Mouse (Mus musculus): ENCODE data around the gene Cacna1i.
A peak's percentile ranks its signal among the peaks of the same experiment; 100 is the strongest.

Cacna1i gene

DNA sequence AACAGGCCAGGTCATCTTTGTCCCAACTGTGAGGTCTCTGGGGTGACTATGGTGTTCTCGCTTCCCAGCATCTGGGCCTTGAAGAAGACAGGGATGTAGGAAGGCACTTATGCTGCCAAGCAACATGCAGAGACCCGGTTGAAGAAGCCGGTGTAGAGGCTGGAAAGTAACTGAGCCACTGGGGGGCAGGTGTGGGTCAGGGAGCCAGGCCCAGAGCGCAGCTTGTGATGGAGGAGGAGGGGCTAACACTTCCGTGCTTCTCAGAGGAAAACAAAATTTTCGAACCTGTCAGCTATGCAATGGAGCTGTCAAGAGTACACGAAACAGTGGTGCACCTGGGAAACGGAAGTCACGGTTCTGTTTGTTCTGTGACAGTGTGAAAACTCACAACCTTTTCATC is 9.9 kb upstream of the Cacna1i start:
- DNase-seq (ENCODE audit: low spot score) = peak; percentile 83

DNA sequence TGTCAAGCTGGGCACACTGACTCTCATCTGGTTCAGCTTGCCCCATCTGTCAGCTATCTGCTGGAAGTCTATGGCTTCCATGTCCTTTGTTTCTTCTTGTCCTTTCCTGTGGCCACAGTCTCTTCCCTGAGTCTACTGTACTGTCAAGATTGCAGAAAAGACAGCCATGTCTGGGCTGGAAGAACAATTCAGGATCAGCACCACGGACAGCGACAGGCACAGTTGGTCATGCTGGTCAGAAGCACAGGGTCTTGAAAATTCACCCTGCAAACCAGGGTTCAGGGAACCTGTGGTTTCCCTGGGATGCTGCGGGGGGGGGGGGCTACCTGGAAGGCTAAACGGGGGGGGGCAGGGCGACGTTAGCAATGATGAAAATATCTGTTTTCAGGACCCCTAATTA is 9.4 kb upstream of the Cacna1i start:
- no peak for DNase-seq (ENCODE audit: low spot score)

DNA sequence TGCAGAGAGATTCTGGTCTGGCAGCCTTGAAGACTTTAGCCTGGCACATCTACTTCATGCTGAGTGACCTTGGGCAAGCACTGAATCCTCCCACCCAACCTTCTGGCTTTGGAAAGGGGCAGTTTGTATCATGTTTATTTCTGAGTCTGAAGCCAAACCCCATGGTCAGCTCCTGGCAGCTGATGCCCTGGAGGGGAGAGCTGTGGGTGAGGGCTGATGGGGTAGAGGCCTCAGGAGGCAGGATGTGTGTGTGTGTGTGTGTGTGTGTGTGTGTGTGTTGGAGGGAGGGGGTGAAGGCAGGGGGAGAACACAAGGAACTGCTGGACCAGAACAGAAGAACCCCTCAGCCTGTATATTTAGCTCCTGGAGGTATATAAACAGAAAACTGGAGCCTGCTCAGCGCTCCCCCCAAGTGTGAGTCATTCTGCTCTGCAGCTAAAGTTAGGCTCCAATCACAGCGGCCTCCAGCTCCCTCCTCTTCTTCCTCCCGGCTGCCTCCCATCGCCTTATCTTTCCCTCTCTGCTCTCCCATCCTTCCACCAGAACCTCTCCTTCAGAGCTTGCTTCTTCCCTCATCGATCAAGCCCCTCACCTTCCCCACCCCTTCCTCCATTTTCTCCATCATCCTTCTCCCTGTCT is 8.8 kb upstream of the Cacna1i start:
- no peak for DNase-seq (ENCODE audit: low spot score)

DNA sequence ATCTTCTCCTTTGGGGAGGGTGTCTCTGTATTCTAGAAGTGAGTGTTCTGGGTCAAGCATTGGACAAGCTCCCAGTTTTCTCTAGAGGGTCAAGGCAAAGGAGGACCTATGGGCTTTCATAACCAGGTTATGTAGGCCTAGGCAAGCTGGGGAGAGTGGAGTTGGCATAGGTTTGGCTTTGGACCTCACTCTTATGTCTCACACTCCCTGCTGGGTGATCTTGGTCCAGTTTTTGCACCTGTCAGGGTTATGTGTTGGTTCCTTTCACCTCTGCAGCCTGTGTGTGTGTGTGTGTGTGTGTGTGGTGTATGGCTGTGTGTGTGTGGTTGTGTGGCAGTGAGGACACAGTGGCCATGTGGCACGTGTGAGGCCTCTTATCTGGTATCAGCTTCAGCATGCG is 8.0 kb upstream of the Cacna1i start:
- DNase-seq (ENCODE audit: low spot score) = no peak

DNA sequence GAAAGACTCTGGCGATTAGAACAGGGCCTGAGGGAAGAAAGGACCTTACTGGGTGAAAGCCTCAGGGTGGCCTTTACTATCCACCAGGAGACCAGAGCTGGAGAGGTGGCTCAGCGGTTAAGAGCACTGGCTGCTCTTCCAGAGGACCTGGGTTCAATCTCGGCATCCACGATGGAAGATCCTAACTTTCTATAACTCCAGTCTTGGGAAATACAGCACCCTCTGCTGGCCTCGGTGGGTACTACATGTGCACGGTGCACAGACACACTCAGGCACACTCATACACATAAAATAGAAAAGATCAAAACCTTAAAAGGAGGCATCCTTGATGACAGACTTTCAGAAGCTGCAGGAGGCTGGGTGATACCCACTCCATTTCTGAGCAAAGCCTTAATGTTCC is 6.4 kb upstream of the Cacna1i start:
- no peak for DNase-seq (ENCODE audit: low spot score)

DNA sequence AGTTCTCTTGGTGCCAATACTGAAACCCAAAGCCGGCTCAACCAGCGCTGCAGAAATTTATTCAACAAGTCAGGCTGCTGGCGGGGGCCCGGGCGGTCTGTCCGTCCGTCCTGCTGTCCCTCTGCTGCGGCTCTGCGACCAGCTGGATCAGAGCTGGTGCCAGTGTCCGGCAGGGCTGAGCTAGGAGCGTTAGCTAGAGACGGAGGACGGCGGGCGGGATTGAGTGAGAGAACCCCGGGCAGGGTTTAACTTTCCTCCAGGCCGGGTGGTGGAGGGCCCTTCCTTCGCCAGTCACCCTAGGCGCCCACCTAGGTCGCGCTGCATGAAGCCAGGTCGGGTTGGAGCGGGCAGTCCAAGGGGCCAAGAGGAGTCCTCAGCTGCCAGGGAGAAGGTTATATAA is 998 bp downstream of the Cacna1i start:
- no peak for DNase-seq (ENCODE audit: low spot score)

DNA sequence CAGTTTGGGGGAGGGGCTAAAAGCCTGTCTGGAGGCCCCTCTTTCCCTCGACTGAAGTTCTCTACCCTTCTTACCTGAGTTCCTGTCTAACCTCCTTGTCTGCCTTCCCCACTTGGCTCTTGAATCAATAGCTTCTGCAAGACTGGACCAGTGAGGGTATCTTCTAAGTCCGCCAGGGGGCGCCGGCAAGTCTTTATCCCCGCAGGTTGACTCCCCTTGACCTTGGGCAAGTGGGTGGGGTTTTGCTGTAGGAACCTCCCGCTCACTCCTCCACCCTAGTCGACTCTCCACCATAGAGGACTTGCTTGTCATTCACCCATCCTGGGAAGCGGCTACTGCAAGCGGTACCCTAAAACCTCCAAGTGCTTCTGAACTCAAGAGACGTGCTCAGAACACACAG is 2.4 kb downstream of the Cacna1i start:
- peak; percentile 91 for DNase-seq (ENCODE audit: low spot score)

DNA sequence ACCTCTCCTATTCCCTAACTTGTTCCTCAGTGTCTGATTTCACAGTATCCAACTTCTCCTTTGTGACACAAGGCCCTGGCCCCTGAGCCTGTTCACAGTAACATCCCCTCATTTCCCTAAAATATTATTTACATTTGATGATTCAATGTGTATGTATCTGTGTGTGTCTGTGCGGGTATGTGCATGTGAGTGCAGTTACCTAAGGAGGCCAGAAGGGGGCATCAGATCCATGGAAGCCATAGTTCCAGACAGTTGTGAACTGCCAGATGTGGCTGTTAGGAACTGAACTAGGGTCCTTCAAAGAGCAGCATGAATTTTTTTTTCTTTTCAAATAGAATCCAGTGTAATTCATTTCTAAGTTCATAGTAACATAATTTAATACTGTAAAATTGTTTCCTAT is 10.1 kb downstream of the Cacna1i start:
- DNase-seq (ENCODE audit: low spot score) = no peak

DNA sequence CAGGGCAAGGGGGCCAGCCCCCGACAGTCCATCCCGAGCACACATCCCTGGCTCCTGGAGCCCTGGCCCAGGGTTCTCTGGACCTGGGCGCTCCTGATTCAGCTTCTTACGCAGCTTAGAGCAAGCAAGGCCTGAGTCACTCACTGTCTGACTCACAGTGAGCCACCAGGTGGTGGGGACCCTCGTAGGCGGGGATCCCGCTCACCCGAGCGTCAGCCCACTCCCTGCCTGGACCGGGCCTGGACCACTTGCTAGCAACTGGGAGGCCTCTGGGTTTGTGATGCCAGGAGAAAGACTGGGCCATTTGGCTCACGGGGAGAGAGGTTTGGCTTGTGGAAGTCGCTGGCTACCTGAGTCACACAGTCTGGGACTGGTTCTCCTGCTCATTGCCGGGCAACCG is 16.7 kb downstream of the Cacna1i start:
- no peak for DNase-seq (ENCODE audit: low spot score)

DNA sequence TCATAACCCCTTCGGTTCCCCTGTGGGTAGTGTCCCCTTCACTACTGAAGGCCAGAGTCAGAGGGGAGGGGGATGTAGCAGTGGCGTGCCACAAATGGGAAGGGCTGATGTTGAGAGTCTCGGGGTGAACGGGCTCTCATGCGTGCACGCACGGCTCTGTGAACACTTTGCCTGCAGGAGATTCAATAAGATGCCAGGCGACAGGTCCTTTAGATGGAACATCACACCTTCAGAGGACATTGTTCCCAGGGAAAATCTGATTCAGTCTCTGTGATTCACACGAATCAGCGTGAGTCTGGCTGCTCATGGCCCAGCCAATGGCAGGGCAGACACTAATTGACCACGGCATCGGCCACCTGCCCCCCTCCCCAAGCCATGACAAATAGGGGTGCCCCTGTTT is 17.1 kb downstream of the Cacna1i start:
- no peak for DNase-seq (ENCODE audit: low spot score)

DNA sequence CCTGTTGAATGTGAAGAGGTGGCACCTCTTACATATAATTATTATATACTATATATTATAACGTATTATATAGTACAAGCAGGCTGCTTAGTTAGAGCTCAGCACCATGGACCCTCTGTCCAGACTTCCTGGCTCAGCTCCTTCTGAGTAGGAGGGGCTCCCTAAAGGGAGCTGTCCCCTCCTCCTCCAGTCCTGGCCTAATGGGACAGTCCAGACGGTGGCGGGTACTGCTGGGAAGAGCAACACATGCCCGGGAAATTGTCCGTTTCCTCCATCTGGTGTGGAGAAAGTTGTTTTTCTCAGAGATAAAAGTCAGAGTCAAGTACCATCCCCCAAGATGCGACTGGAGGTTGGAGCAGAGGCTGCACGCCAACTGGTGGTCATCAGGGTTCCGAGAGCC is 19.1 kb downstream of the Cacna1i start:
- DNase-seq (ENCODE audit: low spot score) = peak; percentile 29

DNA sequence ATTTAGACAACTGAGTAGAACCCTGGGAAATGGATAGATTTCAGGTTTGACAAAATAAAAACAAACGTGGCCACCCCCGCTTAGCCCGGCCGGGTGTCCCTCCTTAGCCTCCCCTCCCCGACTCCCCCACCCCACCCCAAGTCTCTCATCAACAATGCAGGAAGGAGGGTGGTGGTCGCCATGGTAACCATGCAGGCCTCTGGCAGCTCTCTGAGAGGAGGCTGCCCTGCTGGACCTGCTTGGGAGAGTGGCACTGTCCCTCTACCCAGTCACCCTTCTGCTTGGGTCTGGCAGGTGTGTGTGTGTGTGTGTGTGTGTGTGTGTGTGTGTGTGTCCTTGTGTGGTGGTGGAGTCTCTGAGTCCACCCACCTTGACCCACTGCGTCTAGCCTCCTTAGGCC is 27.7 kb downstream of the Cacna1i start:
- peak; percentile 30 for DNase-seq (ENCODE audit: low spot score)

DNA sequence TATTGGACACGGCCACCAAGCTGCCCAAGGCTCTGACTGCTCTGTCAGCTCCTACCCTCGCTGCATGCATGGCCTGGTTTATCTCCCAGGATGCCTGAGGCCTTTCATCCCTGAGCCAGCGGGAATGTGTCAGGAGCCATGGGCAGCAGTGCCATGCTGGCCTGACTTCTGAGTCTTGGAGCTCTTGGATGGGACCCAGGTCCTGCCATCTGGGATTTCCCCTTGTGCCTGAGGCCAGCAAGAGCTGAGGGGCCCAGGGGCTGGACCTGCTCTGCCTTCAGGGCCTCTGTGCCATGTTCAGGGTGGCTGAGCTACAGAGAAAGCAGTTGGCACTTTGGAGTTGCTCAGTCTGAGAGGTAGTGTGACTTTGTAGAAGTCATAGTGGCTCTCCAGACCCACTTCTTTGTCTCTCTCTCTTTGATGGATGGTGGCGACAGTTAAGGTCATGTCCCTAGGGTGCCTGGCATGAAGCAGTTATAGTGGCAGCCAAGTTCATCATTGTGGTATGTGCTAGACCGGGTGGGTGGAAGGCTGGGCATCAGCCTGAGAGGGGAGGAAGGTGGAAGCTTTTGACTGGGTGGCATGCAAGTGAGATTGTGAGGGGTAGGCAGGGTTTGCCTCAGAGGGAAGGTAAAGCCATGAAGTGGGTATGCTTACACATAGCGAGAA is 30.1 kb downstream of the Cacna1i start:
- peak; percentile 88 for DNase-seq (ENCODE audit: low spot score)

DNA sequence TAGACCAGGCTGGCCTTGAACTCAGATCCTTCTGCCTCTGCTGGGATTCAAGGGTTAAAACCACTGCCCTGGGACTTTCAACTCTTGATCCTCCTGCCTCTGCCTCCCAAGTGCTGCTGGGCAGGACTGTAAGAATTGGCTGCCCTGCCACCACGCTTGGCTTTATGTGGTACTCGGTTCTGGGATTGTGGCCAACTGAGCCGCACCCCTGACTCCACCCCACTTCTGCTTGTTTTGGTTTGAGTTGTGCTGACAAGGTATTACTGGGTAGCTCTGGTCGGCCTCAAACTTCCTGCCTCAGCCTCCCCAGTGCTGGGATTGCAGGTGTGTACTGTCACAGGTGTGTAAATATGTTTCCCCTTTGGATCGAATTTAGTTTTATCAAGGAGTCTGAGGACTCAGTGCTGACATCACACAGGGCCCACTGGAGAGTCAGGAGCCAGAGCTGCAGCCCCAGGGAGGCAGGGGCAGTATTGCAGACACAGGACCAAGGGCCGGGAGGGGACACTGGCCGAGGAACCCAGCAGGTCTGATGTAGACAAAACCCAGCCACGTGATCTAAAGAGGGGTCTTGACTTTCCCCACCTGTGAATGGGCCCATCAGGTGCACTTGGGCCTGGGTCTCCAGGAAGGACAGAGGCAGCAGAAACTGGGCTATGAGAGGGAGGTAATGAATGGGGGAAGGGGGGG is 30.9 kb downstream of the Cacna1i start:
- DNase-seq (ENCODE audit: low spot score) = peak; percentile 71

DNA sequence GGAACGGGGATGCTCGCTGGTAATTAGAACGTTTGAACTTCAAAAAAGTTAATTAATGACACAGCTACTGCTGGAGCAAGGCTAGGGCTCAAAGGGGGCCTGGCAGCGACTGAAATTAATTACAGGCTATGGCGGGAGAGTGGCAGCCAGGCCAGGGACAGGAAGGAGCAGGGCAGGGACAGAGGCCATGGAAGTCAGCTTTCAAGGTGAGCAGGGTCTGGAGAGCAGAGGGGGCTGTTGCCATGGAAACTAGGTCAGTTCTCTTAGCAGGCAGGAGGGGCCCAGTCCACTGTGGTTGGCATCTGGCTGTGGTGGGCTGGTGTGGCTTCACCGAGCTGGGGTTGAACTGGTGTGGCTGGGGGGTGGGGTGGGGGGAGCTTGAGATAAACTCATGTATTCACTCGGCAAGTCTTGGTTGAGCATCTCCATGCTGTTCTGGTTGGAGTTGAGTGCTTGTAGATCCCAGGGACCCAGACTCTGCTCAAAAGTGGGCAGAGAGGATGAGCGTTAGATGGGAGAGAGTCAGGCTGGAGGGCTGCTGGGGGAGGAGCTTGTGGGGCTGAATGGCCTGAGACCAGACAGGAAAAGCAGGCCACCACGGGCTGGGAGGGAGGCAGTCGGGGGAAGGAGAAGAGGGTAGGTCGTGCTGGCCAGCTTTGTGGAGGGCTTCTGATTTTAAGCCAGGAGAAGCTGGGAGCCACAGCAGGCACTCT is 31.7 kb downstream of the Cacna1i start:
- peak; percentile 58 for DNase-seq (ENCODE audit: low spot score)

DNA sequence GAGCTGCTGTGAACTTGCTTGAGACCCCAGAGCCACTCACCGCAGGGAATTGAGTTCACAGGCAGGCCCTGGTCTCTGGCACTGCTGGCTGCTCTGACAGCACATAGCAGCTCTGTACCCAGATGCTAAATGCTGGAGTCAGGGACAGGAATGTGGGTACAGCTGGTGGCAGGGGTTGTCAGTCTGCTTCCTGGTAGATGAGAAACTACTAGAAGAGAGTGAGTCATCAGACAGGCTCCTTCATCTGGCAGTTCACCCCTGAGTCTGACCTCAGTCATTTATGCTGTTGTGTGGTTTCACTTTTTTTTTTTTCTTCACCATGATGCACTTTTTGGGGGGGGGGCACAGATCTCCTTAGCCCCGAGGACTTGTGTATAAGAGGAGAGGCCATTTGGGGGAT is 32.3 kb downstream of the Cacna1i start:
- DNase-seq (ENCODE audit: low spot score) = peak; percentile 48

DNA sequence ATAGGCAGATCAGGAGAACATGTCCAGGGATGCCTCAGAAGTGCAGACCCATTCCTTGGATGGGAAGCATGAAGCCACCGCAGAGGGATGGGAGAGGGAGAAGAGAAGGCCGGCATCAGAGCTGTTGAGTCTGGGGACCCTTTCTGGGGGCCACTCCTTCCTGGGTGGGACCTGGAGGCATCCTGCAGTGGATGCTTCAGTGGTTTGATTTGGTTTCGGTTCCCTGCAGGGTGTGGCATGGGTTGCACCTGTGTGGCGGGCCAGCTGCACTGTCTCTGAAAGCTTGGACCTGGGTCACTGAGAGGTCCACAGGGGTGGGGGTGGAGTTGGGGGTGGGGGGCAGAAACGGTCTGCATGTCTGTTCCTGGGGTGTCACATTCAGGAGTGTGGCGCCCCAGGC is 32.9 kb downstream of the Cacna1i start:
- no peak for DNase-seq (ENCODE audit: low spot score)

DNA sequence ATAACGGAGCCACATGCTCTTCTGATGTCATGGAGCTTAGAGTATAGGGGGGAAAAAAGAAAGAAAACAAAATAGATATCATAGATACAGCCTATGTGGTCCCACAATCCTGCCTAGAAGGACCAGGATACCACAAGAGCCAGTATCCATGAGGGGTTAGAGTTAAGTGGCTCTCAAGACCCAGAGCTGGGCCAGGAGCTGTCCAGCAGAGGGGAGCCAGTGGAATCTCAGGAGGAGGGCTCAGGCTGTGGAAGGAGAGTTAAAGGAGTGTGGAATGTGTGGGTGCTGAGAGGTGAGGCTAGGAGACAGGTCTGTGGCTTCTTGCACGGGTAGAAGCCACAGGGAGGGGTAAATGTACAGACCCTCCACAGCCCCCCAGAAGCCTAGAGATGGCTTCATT is 38.2 kb downstream of the Cacna1i start:
- no peak for DNase-seq (ENCODE audit: low spot score)

DNA sequence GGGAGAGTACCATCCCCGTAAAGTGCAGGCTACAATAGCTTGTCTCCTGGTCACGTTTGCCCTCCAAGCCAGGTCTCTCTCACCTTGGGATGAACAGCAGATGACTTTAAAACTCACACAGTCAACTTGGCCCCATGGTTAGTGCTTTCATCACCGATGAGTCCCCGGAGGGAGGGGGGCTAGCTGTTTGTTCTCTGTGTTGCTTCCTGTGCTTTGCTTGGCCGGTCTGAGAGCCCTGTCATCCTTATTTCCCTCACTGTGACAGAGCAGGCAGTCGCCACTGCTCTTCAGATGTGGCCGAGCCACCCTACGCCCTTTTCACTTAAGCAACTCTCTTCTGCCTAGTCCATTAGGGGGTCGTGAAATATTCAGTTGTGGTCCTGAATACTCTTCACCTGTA is 38.7 kb downstream of the Cacna1i start:
- DNase-seq (ENCODE audit: low spot score) = no peak

DNA sequence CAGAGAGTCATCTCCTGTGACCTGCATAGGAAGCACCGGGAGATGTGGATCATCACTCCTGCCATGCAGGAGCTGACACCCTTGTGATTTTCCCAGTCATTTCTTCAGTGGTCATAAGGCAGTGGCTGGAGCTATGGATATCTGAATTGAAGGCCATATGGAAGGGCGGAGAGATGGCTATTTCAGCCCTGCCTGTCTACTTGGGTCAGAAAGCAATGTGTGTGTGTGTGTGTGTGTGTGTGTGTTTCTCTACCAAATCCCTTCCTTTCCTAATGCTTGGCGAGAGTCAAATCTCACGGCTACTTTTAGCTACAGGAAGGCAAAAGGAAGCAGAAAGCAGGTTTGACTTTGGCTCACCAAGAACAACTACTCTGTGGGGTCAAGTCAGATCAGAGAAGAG is 39.9 kb downstream of the Cacna1i start:
- no peak for DNase-seq (ENCODE audit: low spot score)

DNA sequence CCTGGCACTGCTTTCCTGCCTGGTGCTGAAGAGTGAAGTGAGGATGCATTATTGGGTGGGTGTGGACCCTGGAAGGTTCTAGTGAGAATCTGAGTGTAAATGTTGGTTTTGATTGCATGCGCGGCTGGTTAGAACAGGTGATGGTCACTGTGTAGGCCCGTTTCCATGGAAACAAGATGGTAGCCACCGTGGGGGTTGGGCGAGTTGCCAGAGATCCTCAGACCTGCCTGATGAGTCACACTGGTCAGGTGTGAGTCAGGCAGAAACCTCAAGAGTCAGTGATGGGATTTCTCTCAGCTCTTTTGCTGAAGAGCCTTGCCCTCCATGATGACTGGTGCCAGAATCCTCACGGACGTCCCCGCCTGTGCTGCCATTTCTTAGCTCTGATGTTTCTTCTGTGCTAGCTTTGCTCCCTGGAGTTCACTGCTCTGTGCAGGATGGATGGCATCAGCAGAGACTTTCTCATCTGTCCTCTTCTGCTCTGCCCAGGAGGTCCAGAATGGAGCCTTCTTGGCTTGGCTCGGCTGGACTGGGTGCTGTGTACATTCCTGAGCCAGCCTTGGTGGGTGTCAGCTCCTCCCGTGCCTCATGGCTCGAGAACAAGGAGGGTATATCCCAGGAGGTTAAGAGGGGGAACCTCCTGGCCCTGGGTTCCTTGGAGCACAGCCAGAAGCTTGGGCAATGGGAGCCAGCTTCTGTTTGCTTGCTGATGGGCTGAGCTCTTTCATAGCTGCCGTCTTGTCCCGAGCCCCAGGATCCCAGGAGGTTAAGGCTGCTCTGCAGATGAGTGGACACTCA is 40.9 kb downstream of the Cacna1i start:
- DNase-seq (ENCODE audit: low spot score) = peak; percentile 58

DNA sequence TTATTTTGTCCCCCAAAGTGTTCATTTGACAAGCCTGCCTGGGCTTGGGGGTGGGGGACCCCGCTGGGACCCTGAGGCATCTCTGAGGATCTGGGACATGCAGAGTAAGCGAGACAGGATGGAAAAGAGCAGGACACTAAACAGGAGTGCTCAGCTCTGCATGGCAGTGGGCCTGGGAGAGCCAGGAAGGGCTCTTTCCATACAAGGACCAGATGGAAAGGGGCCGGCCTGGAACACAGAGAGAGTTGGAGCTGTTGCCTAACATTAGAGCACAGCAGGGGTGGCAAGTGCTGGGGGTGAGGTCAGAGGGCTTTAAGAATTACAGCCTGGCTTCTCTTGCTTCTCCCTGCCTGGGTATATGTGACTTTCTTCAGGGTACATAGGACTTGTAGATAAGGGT is 43.2 kb downstream of the Cacna1i start:
- no peak for DNase-seq (ENCODE audit: low spot score)
